Mouse (Mus musculus): ENCODE results near the gene Qpctl. TPM values are rescaled to one million over a fixed set of nuclear protein-coding genes. Genes with fewer than 3 reads are reported as not detected.

Gene Qpctl
- polyA plus RNA-seq, 1 experiment = 7.7 TPM

GRCm38 (mm10) chr7:19107436-19107835 is 41.7 kb downstream of the Qpctl start:
- TF ChIP-seq TCF12 (IDR thresholded peaks at IDR 0.05; ENCODE audit: insufficient read depth, poor library complexity, severe bottlenecking) = no peak
- no peak for TF ChIP-seq E2F4 (IDR thresholded peaks at IDR 0.05; ENCODE audit: insufficient read depth)
- TF ChIP-seq POLR2AphosphoS2 (IDR thresholded peaks at IDR 0.05; ENCODE audit: insufficient read length, low read depth) = no peak
- TF ChIP-seq CEBPB (IDR thresholded peaks at IDR 0.05; ENCODE audit: insufficient read depth, poor library complexity, severe bottlenecking) = no peak
- TF ChIP-seq POLR2A (IDR thresholded peaks at IDR 0.05; ENCODE audit: insufficient read length, low read depth) = no peak
- TF ChIP-seq TCF3 (IDR thresholded peaks at IDR 0.05; ENCODE audit: insufficient read length, low read depth) = no peak
- no peak for TF ChIP-seq USF1 (IDR thresholded peaks at IDR 0.05; ENCODE audit: low read depth)
- no peak for TF ChIP-seq MYOG (IDR thresholded peaks at IDR 0.05; ENCODE audit: control insufficient read depth in 1 of 3, insufficient read depth in 1 of 3, insufficient read length in 2 of 3, low read depth in 2 of 3)
- TF ChIP-seq MYOD1 (IDR thresholded peaks at IDR 0.05; ENCODE audit: control insufficient read depth in 1 of 3, insufficient read length in 2 of 3, low read depth in 2 of 3) = no peak
- no peak for TF ChIP-seq SRF (IDR thresholded peaks at IDR 0.05; ENCODE audit: control insufficient read depth, insufficient read length, low read depth)
- no peak for TF ChIP-seq REST (IDR thresholded peaks at IDR 0.05; ENCODE audit: insufficient read depth, insufficient read length)
- TF ChIP-seq MAX (IDR thresholded peaks at IDR 0.05; ENCODE audit: low read depth) = no peak
- H3K36me3 ChIP-seq (ENCODE audit: control insufficient read depth, insufficient read depth) = no peaks in the 10 kb centered on the region
- no peaks in the 10 kb centered on the region for H3K79me2 ChIP-seq (ENCODE audit: control insufficient read depth, insufficient read depth)
- H3K27me3 ChIP-seq (ENCODE audit: control insufficient read depth, insufficient read depth, insufficient read length) = no peaks in the 10 kb centered on the region
- H3ac ChIP-seq (ENCODE audit: control insufficient read depth, insufficient read length) = no peak overlapping the region
- no peak overlapping the region for H3K4me3 ChIP-seq
- H3K4me2 ChIP-seq (ENCODE audit: low read depth) = no peak overlapping the region

GRCm38 (mm10) chr7:19104486-19104885 is 44.6 kb downstream of the Qpctl start:
- H3ac ChIP-seq (ENCODE audit: control insufficient read depth, insufficient read length) = no peak overlapping the region
- no peaks in the 10 kb centered on the region for H3K79me2 ChIP-seq (ENCODE audit: control insufficient read depth, insufficient read depth)
- H3K27me3 ChIP-seq (ENCODE audit: control insufficient read depth, insufficient read depth, insufficient read length) = no peaks in the 10 kb centered on the region
- H3K36me3 ChIP-seq (ENCODE audit: control insufficient read depth, insufficient read depth) = no peaks in the 10 kb centered on the region
- TF ChIP-seq POLR2AphosphoS2 (IDR thresholded peaks at IDR 0.05; ENCODE audit: insufficient read length, low read depth) (no peak), MAX (IDR thresholded peaks at IDR 0.05; ENCODE audit: low read depth) (no peak), POLR2A (IDR thresholded peaks at IDR 0.05; ENCODE audit: insufficient read length, low read depth) (no peak), REST (IDR thresholded peaks at IDR 0.05; ENCODE audit: insufficient read depth, insufficient read length) (no peak), TCF3 (IDR thresholded peaks at IDR 0.05; ENCODE audit: insufficient read length, low read depth) (no peak)
- H3K4me2 ChIP-seq (ENCODE audit: low read depth) = no peak overlapping the region
- H3K4me3 ChIP-seq = no peak overlapping the region

- Histone ChIP-seq H3K4me2 (ENCODE audit: low read depth) (no peak overlapping the region), H3K4me3 (no peak overlapping the region), H3K36me3 (ENCODE audit: control insufficient read depth, insufficient read depth) (no peaks in the 10 kb centered on the region), H3K79me2 (ENCODE audit: control insufficient read depth, insufficient read depth) (no peaks in the 10 kb centered on the region), H3ac (ENCODE audit: control insufficient read depth, insufficient read length) (no peak overlapping the region), H3K27me3 (ENCODE audit: control insufficient read depth, insufficient read depth, insufficient read length) (no peaks in the 10 kb centered on the region)
- TF ChIP-seq TCF3 (IDR thresholded peaks at IDR 0.05; ENCODE audit: insufficient read length, low read depth) (no peak), TCF12 (IDR thresholded peaks at IDR 0.05; ENCODE audit: insufficient read depth, poor library complexity, severe bottlenecking) (no peak), USF1 (IDR thresholded peaks at IDR 0.05; ENCODE audit: low read depth) (no peak), E2F4 (IDR thresholded peaks at IDR 0.05; ENCODE audit: insufficient read depth) (no peak), MAX (IDR thresholded peaks at IDR 0.05; ENCODE audit: low read depth) (no peak), MYOG (IDR thresholded peaks at IDR 0.05; ENCODE audit: control insufficient read depth in 1 of 3, insufficient read depth in 1 of 3, insufficient read length in 2 of 3, low read depth in 2 of 3) (no peak), POLR2A (IDR thresholded peaks at IDR 0.05; ENCODE audit: insufficient read length, low read depth) (no peak), SRF (IDR thresholded peaks at IDR 0.05; ENCODE audit: control insufficient read depth, insufficient read length, low read depth) (no peak), REST (IDR thresholded peaks at IDR 0.05; ENCODE audit: insufficient read depth, insufficient read length) (no peak), MYOD1 (IDR thresholded peaks at IDR 0.05; ENCODE audit: control insufficient read depth in 1 of 3, insufficient read length in 2 of 3, low read depth in 2 of 3) (no peak), CEBPB (IDR thresholded peaks at IDR 0.05; ENCODE audit: insufficient read depth, poor library complexity, severe bottlenecking) (no peak)
Measured at GRCm38 (mm10) chr7:19103741-19104140, 45.4 kb downstream of the Qpctl start.

GRCm38 (mm10) chr7:19100290-19100689 is 48.8 kb downstream of the Qpctl start:
- no peak overlapping the region for H3ac ChIP-seq (ENCODE audit: control insufficient read depth, insufficient read length)
- H3K4me3 ChIP-seq = no peak overlapping the region
- no peaks in the 10 kb centered on the region for H3K36me3 ChIP-seq (ENCODE audit: control insufficient read depth, insufficient read depth)
- no peaks in the 10 kb centered on the region for H3K79me2 ChIP-seq (ENCODE audit: control insufficient read depth, insufficient read depth)
- H3K27me3 ChIP-seq (ENCODE audit: control insufficient read depth, insufficient read depth, insufficient read length) = no peaks in the 10 kb centered on the region
- TF ChIP-seq POLR2A (IDR thresholded peaks at IDR 0.05; ENCODE audit: insufficient read length, low read depth) (no peak), POLR2AphosphoS2 (IDR thresholded peaks at IDR 0.05; ENCODE audit: insufficient read length, low read depth) (no peak), MAX (IDR thresholded peaks at IDR 0.05; ENCODE audit: low read depth) (no peak), TCF12 (IDR thresholded peaks at IDR 0.05; ENCODE audit: insufficient read depth, poor library complexity, severe bottlenecking) (no peak), USF1 (IDR thresholded peaks at IDR 0.05; ENCODE audit: low read depth) (no peak), TCF3 (IDR thresholded peaks at IDR 0.05; ENCODE audit: insufficient read length, low read depth) (no peak), MYOG (IDR thresholded peaks at IDR 0.05; ENCODE audit: control insufficient read depth in 1 of 3, insufficient read depth in 1 of 3, insufficient read length in 2 of 3, low read depth in 2 of 3) (no peak)
- no peak overlapping the region for H3K4me2 ChIP-seq (ENCODE audit: low read depth)

GRCm38 (mm10) chr7:19098811-19099210 is 50.3 kb downstream of the Qpctl start:
- Histone ChIP-seq H3K36me3 (ENCODE audit: control insufficient read depth, insufficient read depth) (no peaks in the 10 kb centered on the region), H3K4me3 (no peak overlapping the region), H3K4me2 (ENCODE audit: low read depth) (no peak overlapping the region), H3K27me3 (ENCODE audit: control insufficient read depth, insufficient read depth, insufficient read length) (no peaks in the 10 kb centered on the region), H3ac (ENCODE audit: control insufficient read depth, insufficient read length) (no peak overlapping the region), H3K79me2 (ENCODE audit: control insufficient read depth, insufficient read depth) (no peaks in the 10 kb centered on the region)
- TF ChIP-seq REST (IDR thresholded peaks at IDR 0.05; ENCODE audit: insufficient read depth, insufficient read length) = no peak
- TF ChIP-seq TCF12 (IDR thresholded peaks at IDR 0.05; ENCODE audit: insufficient read depth, poor library complexity, severe bottlenecking) = no peak
- TF ChIP-seq SRF (IDR thresholded peaks at IDR 0.05; ENCODE audit: control insufficient read depth, insufficient read length, low read depth) = no peak
- TF ChIP-seq MYOG (IDR thresholded peaks at IDR 0.05; ENCODE audit: control insufficient read depth in 1 of 3, insufficient read depth in 1 of 3, insufficient read length in 2 of 3, low read depth in 2 of 3) = no peak
- no peak for TF ChIP-seq MYOD1 (IDR thresholded peaks at IDR 0.05; ENCODE audit: control insufficient read depth in 1 of 3, insufficient read length in 2 of 3, low read depth in 2 of 3)
